Mouse (Mus musculus): ENCODE results near the gene 4931414P19Rik.
"Not testable (repeated sequence)": the region's sequence is repeated elsewhere in the genome, so short reads cannot be mapped to it uniquely, and the experiment has no call there.

Gene 4931414P19Rik

DNA sequence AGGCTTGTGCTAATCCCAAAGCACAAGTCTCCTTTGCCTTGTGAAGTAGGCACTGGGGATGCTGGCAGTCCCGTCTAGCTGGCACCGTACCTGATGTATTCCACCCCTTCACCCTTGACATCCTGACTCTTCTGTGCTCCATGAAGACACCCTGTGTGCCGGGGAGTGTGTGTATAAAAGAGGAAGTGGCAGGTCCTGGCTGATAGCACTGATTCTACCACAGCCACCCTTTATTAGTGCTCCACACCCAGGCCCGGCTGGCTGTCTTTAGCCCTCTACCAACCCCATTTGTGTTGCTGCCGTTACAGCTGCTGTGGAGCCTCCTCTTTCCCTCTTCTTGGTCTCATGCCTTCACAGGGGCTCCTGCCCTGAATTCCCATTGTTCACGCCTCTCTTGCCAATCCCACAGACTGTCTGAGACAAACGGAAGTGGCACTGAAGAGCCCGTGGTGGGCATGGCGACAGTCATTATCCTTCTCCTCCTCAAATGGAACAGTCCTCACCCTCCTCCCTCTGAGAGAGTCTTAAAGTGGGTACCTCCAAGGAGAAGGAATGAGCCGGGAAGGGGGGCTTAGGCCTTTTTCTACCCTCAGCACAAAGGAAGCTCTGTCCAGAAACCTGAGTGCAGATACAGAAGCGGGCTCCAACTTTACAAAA, 24.9 kb upstream of the 4931414P19Rik start:
- no peak for ATAC-seq (ENCODE audit: insufficient number of reproducible peaks, low FRiP score, low TSS enrichment)

DNA sequence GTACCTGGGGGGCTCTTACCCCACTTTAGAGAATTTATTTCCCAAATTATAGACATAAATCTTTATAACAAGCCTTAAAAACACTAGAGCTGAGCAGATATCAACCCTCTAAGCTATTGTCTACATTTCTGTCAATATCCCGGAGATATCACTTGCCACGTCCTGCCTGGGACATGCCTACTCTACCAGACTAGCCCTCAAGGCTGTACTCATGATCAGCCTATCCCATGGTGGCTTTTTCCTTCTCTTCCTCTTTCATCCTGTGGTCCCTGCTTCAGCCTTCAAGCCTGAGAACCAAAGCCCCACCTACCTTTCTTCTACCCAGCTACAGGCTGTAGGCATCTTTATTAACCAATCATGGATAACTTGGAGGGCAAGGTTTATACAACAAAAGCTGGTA, 24.0 kb upstream of the 4931414P19Rik start:
- no peak for ATAC-seq (ENCODE audit: insufficient number of reproducible peaks, low FRiP score, low TSS enrichment)

GRCm38 (mm10) chr14:54628103-54628502, 22.3 kb upstream of the 4931414P19Rik start:
- ATAC-seq (ENCODE audit: insufficient number of reproducible peaks, low FRiP score, low TSS enrichment), result no peak

- no peak for ATAC-seq (ENCODE audit: insufficient number of reproducible peaks, low FRiP score, low TSS enrichment)
These were observed 19.2 kb upstream of the 4931414P19Rik start for GRCm38 (mm10) chr14:54624976-54625375.

DNA sequence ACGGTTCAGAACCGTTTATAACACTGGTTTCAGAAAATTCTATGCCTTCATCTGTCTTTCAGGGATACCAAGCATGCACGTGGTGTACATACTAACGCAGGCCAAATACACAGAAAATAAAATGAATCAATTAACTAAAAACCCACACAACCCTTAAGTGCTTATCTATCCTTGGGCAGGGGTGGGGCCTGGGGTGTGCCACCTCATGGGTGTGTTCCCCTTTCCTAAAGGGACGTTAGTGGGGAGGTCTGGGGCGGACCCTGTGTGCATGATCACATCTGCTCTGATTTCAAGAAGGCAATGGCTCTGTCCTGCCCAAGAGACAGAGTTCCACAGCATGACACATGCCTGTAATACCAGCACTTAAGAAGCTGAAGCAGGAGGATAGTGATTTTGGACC, 17.5 kb upstream of the 4931414P19Rik start:
- no peak for ATAC-seq (ENCODE audit: insufficient number of reproducible peaks, low FRiP score, low TSS enrichment)

DNA sequence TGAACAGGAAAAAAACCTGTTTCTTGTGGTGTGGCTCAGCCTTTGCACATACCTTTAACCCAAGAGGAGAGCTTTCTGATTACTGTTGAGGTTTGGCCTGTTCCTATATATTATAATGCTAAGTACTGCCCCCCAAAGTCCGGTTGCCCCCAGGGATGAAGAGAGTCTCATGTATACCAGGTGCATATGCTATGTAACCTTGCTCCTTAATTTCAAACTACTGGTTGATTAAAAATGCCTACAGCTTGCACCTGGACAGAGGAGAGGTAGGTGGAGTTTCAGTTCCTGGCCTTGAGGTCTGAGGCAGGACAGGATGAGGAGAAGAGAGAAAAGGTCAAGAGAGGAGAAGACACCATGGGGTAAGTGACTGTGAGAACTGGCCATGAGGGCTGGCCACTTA, 15.3 kb upstream of the 4931414P19Rik start, which contains the start of gene Psmb11:
Gene Psmb11, plus strand, starts transcription at position 301 of the 400 bp plus-strand sequence.
- no peak for ATAC-seq (ENCODE audit: insufficient number of reproducible peaks, low FRiP score, low TSS enrichment)

DNA sequence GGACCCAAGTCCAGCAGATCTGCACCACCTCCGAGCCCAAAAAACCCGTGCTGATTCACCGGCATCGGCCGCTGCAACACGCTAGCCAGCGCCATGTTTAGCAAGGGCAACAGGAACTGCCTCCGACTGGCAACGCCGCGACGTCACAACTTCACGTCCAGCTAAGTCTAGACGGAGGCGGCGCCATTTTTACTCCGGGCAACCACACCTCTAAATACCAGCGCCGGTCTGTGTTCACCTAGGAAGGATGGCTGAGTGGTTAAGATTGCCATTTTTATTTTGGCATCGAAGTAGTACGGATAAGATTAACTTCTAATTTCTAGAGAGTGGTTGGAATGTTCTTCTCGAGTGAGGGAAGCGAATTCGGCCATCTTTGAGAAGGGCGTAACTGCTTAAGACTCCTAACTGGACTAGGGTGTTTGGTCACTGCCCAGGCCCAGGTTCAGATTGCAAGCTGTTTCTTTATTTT, 12.1 kb upstream of the 4931414P19Rik start, which contains the start of gene Psmb5:
Gene Psmb5, minus strand, starts transcription at position 126 of the 469 bp plus-strand sequence.
- peak; percentile 82 for ATAC-seq (ENCODE audit: insufficient number of reproducible peaks, low FRiP score, low TSS enrichment)

- peak; percentile 27; the same call in 1 of the 2 replicates for ATAC-seq (ENCODE audit: insufficient number of reproducible peaks, low FRiP score, low TSS enrichment)
These were observed 11.5 kb upstream of the 4931414P19Rik start for GRCm38 (mm10) chr14:54617152-54617896.

GRCm38 (mm10) chr14:54616226-54616825, 10.5 kb upstream of the 4931414P19Rik start:
- no peak for ATAC-seq (ENCODE audit: insufficient number of reproducible peaks, low FRiP score, low TSS enrichment)

- ATAC-seq (ENCODE audit: insufficient number of reproducible peaks, low FRiP score, low TSS enrichment), result not testable (repeated sequence)
These were observed 8.3 kb upstream of the 4931414P19Rik start for GRCm38 (mm10) chr14:54614130-54614529.

DNA sequence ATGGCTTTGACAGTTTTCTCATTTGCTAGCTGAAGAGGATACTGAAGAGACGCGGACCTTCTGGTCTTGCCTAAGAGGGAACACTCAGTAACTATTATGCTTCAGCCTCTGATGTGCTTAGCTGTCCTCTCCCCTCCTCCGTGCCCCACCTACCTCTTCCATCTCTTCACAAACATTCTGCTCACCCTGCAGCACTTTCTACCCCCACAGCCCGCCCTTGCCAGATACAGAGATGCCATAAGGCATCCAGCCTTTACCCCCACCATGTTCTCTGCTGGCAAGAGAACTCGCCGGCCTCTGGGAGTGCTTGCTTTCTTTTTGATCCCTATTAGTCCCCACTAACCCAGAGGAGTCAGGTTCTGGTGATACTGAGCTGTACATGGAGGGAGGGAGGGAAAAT, 4.9 kb upstream of the 4931414P19Rik start:
- no peak for ATAC-seq (ENCODE audit: insufficient number of reproducible peaks, low FRiP score, low TSS enrichment)

DNA sequence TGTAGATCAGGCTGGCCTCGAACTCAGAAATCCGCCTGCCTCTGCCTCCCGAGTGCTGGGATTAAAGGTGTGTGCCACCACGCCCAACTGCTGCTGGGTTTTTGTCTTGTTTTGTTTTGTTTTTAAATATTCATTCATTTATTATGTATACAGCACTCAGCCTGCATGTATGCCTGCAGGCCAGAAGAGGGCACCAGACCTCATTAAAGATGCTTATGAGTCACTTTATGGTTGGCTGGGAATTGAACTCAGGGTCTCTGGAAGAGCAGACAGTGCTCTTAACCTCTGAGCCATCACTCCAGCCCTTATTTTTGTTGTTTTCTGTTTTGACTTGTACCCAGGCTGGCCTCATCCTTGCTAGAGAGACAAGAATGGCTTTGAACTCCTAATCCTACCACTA, 4.2 kb upstream of the 4931414P19Rik start:
- no peak for ATAC-seq (ENCODE audit: insufficient number of reproducible peaks, low FRiP score, low TSS enrichment)

DNA sequence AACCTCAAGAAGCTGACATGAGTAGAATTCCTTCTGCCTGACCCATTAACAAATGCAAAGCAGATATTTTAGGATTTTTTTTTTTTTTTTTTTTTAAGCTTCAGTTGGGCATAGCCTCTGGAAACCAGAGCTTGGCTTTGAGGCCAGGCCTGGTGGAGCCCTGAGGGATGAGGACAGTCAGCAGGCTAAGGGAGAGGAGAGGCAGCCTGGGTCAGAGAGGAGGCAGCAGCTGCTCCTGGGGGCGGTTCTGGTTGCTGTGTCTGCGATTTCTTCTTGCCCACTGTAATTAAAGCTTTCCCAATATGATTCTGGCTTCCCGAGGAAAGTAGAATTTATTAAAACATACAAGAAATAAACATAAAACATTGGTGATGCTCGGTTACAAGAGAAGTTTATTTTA, 3.5 kb upstream of the 4931414P19Rik start:
- no peak for ATAC-seq (ENCODE audit: insufficient number of reproducible peaks, low FRiP score, low TSS enrichment)

- no peak for ATAC-seq (ENCODE audit: insufficient number of reproducible peaks, low FRiP score, low TSS enrichment)
These were observed 1.4 kb upstream of the 4931414P19Rik start for GRCm38 (mm10) chr14:54607226-54607625.

- no peak for ATAC-seq (ENCODE audit: insufficient number of reproducible peaks, low FRiP score, low TSS enrichment)
These were observed 2.1 kb downstream of the 4931414P19Rik start for GRCm38 (mm10) chr14:54603686-54604085.

- peak; percentile 99 for ATAC-seq (ENCODE audit: insufficient number of reproducible peaks, low FRiP score, low TSS enrichment)
These were observed 2.6 kb downstream of the 4931414P19Rik start for GRCm38 (mm10) chr14:54603038-54603654.

DNA sequence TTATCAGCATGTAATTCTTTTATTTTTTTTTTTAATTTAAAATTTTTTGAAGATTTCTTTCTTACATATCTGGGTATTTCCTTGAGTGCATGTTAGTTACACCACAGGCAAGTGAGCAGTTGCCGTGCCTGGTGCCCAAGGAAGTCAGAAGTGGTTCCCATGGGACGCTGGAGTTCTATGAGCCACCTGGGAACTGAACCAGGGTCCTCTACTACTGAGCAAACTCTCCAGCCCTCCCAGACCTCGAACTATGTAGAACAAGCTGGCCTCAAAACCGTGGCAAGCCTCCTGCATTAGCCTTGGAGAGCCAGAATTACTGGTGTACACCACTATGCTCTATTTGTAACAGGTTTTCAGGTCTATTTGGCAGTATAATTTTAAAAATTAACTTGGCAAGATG, 3.2 kb downstream of the 4931414P19Rik start:
- no peak for ATAC-seq (ENCODE audit: insufficient number of reproducible peaks, low FRiP score, low TSS enrichment)

DNA sequence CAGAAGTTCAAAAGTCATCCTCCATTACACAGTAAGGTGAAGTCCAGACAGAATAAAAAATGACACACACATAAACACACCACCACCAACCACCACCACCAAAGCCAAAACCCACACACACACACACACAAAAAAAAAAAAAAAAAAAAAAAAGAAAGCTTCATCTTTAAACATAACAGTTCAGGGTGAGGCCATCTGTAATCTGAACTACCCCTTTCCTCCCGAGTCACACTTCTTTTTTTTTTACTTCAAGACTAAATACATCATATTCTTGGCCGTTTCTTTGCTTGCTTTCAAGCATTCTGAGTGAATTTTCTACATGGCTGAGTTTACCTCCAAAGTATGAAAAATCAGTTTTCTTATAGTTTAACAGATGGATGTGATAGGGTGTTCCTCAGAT, 4.2 kb downstream of the 4931414P19Rik start:
- ATAC-seq (ENCODE audit: insufficient number of reproducible peaks, low FRiP score, low TSS enrichment), result no peak

GRCm38 (mm10) chr14:54597084-54597483, 8.7 kb downstream of the 4931414P19Rik start:
- no peak for ATAC-seq (ENCODE audit: insufficient number of reproducible peaks, low FRiP score, low TSS enrichment)

DNA sequence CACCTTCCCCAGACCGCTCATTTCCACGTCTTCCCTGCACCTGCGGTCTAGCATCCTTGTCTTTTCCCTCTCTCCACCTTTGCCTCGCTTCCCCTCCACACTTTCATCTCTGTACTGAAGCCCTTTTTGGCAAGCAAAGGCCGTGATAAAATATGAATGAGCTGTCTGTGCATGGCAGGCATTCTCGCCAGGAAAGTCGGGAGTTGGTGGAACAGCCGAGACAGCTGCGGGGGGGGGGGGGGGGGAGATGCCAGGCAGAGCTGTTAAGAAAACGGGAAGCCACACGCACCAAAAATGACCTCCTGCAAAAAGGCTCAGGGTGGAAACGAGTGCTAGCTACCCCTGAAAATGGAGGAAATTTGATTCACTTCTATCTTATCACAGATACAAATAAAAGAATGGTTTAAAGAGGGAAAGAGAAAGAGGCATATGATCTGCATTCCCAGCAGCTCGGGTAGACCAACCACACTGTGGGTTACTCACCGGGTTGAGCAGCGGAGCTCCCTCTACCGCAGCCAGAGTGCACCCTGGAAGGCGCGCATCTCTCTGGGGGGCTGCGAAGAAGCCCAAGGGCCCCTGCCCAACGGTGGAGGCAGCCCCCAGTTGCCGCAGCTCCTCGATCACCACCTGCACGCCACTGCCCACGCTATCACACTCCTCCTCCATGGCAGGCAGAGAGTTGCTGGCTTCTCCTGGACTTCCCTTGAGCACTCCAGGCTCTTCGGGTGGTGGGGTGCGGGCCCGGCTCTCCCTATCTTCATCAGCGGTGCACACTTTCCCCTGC, 11.0 kb downstream of the 4931414P19Rik start:
- ATAC-seq (ENCODE audit: insufficient number of reproducible peaks, low FRiP score, low TSS enrichment), result no peak

All from cerebellum, adult (tissue).